Mouse (Mus musculus) liver, embryonic 14.5 days (tissue): ENCODE results near the gene Gga1.

ENCODE experiments used
- CTCF ChIP-seq: IDR thresholded peaks from 2 replicates; pipeline ENCODE4 v1.5.1; 2016; ENCODE audit warnings: antibody characterized with exemption, low read depth, control low read depth
- EP300 ChIP-seq: IDR thresholded peaks from 2 replicates; pipeline ENCODE4 v1.6.1; 2016; ENCODE audit warnings: antibody characterized with exemption, low read depth

GRCm38 (mm10) chr15:78872021-78872608 is 4.9 kb upstream of the Gga1 start:
- TF ChIP-seq EP300 (no peak), CTCF (peak; percentile 22)
